Mouse (Mus musculus) G1E-ER4 (cell line): ENCODE results near the gene Kcnh3. TPM values are rescaled to one million over a fixed set of nuclear protein-coding genes. Genes with fewer than 3 reads are reported as not detected.

ENCODE experiments used
- GATA1 ChIP-seq: IDR thresholded peaks from one replicate; pipeline ENCODE4 v1.8.0; 2012; ENCODE audit warnings: low read length, inconsistent platforms
- polyA plus RNA-seq: library from polyadenylated mRNA; stranded (reverse); fragments of >175 nt; gene quantifications from 2 replicates; pipeline ENCODE4 v1.2.3, GENCODE M21; 2012

Kcnh3 gene
- polyA plus RNA-seq, 1 experiment: not detected

GRCm38 (mm10) chr15:99255241-99255749, 30.6 kb downstream of the Kcnh3 start:
- no peak for TF ChIP-seq GATA1

- no peak for TF ChIP-seq GATA1
Measured at GRCm38 (mm10) chr15:99259167-99259729, 34.6 kb downstream of the Kcnh3 start.

GRCm38 (mm10) chr15:99259730-99260252, 35.1 kb downstream of the Kcnh3 start:
- TF ChIP-seq GATA1: no peak

GRCm38 (mm10) chr15:99262702-99263101, 38.0 kb downstream of the Kcnh3 start:
- no peak for TF ChIP-seq GATA1

- no peak for TF ChIP-seq GATA1
Measured at GRCm38 (mm10) chr15:99264363-99264762, 39.7 kb downstream of the Kcnh3 start.

- no peak for TF ChIP-seq GATA1
Measured at GRCm38 (mm10) chr15:99265679-99266078, 41.0 kb downstream of the Kcnh3 start.

GRCm38 (mm10) chr15:99276095-99276494, 51.4 kb downstream of the Kcnh3 start:
- no peak for TF ChIP-seq GATA1

GRCm38 (mm10) chr15:99278271-99278670, 53.6 kb downstream of the Kcnh3 start:
- TF ChIP-seq GATA1: no peak

GRCm38 (mm10) chr15:99283456-99283855, 58.8 kb downstream of the Kcnh3 start:
- TF ChIP-seq GATA1: no peak

- TF ChIP-seq GATA1: no peak
Measured at GRCm38 (mm10) chr15:99284527-99285188, 60.0 kb downstream of the Kcnh3 start.

- TF ChIP-seq GATA1: no peak
Measured at GRCm38 (mm10) chr15:99285189-99285535, 60.5 kb downstream of the Kcnh3 start.

GRCm38 (mm10) chr15:99290586-99290985, 65.9 kb downstream of the Kcnh3 start:
- no peak for TF ChIP-seq GATA1

Other genes with a start within 250 kb of the Kcnh3 start
- gene Tuba1c, start 195.0 kb upstream of the Kcnh3 start, polyA plus RNA-seq: 33.1 and 52.2 TPM in 2 replicates
- not detected in 2 replicates for gene Prph, start 169.7 kb upstream of the Kcnh3 start, polyA plus RNA-seq
- gene Troap, start 150.3 kb upstream of the Kcnh3 start, polyA plus RNA-seq: 66.5 and 72.8 TPM in 2 replicates
- gene C1ql4, start 137.0 kb upstream of the Kcnh3 start, polyA plus RNA-seq: not detected in 2 replicates
- not detected in 2 replicates for gene Dnajc22, start 131.7 kb upstream of the Kcnh3 start, polyA plus RNA-seq
- not detected in 2 replicates for gene Spats2, start 98.9 kb upstream of the Kcnh3 start, polyA plus RNA-seq
- 87.2 and 126 TPM in 2 replicates for gene Mcrs1, start 27.1 kb downstream of the Kcnh3 start, polyA plus RNA-seq
- 25.8 and 30.9 TPM in 2 replicates for gene Prpf40b, start 70.2 kb downstream of the Kcnh3 start, polyA plus RNA-seq
- not detected in 2 replicates for gene Fam186b, start 71.0 kb downstream of the Kcnh3 start, polyA plus RNA-seq
- 0.02 and 0.04 TPM in 2 replicates for gene Fmnl3, start 145.6 kb downstream of the Kcnh3 start, polyA plus RNA-seq
- gene Tmbim6, start 168.0 kb downstream of the Kcnh3 start, polyA plus RNA-seq: 111 and 147 TPM in 2 replicates
- 19.4 and 25.1 TPM in 2 replicates for gene Nckap5l, start 232.9 kb downstream of the Kcnh3 start, polyA plus RNA-seq
- 10.7 and 13.2 TPM in 2 replicates for gene Bcdin3d, start 249.9 kb downstream of the Kcnh3 start, polyA plus RNA-seq